Mouse (Mus musculus): ENCODE measurements at regions not wholly inside any gene's neighbourhood (a gene's known extent, or its start where the extent isn't known, plus 50 kb on each side); places are given as distances from the start of the nearest gene placed in this dataset.

GRCm38 (mm10) chr1:189085245-189085644 lies 77.6 kb upstream of the Kctd3 start:
- no peak for DNase-seq (ENCODE audit: low spot score)

GRCm38 (mm10) chr1:189081267-189081666 lies 73.6 kb upstream of the Kctd3 start:
- no peak for DNase-seq (ENCODE audit: low spot score)

- DNase-seq (ENCODE audit: low spot score), result peak; percentile 89
These were observed 73.2 kb upstream of the Kctd3 start for GRCm38 (mm10) chr1:189080797-189081196.

GRCm38 (mm10) chr1:189079451-189080410 lies 72.1 kb upstream of the Kctd3 start:
- no peak for DNase-seq (ENCODE audit: low spot score)

- DNase-seq (ENCODE audit: low spot score), result no peak
These were observed 70.2 kb upstream of the Kctd3 start for GRCm38 (mm10) chr1:189077861-189078260.

GRCm38 (mm10) chr1:189076276-189076675 lies 68.6 kb upstream of the Kctd3 start:
- no peak for DNase-seq (ENCODE audit: low spot score)

- DNase-seq (ENCODE audit: low spot score), result no peak
These were observed 68.0 kb upstream of the Kctd3 start for GRCm38 (mm10) chr1:189075671-189076070.

- no peak for DNase-seq (ENCODE audit: low spot score)
These were observed 64.9 kb upstream of the Kctd3 start for GRCm38 (mm10) chr1:189072516-189072915.

GRCm38 (mm10) chr1:189068204-189068603 lies 60.6 kb upstream of the Kctd3 start:
- no peak for DNase-seq (ENCODE audit: low spot score)

- DNase-seq (ENCODE audit: low spot score), result no peak
These were observed 59.7 kb upstream of the Kctd3 start for GRCm38 (mm10) chr1:189067204-189067960.

GRCm38 (mm10) chr1:189066446-189067151 lies 59.0 kb upstream of the Kctd3 start:
- DNase-seq (ENCODE audit: low spot score), result no peak

- no peak for DNase-seq (ENCODE audit: low spot score)
These were observed 57.7 kb upstream of the Kctd3 start for GRCm38 (mm10) chr1:189065152-189065910.

GRCm38 (mm10) chr1:189064629-189065028 lies 57.0 kb upstream of the Kctd3 start:
- no peak for DNase-seq (ENCODE audit: low spot score)

GRCm38 (mm10) chr1:189063699-189064098 lies 56.1 kb upstream of the Kctd3 start:
- DNase-seq (ENCODE audit: low spot score), result no peak

- no peak for DNase-seq (ENCODE audit: low spot score)
These were observed 55.6 kb upstream of the Kctd3 start for GRCm38 (mm10) chr1:189063209-189063608.

Data from embryo, embryonic 10 days (tissue).